Mouse (Mus musculus): ENCODE measurements at regions not wholly inside any gene's neighbourhood (a gene's known extent, or its start where the extent isn't known, plus 50 kb on each side); places are given as distances from the start of the nearest gene placed in this dataset.

- TF ChIP-seq CTCF (IDR thresholded peaks at IDR 0.05; ENCODE audit: low read depth), result no peak
- TF ChIP-seq EP300 (IDR thresholded peaks at IDR 0.05; ENCODE audit: low read depth), result no peak
Measured at GRCm38 (mm10) chr4:91116807-91117609, 283.6 kb downstream of the Elavl2 start.
